Mouse (Mus musculus) midbrain, embryonic 13.5 days (tissue): ENCODE measurements at regions not wholly inside any gene's neighbourhood (a gene's known extent, or its start where the extent isn't known, plus 50 kb on each side); places are given as distances from the start of the nearest gene placed in this dataset.

Experiments used
- ATAC-seq: fragments of 200-750 bp; cut with Nextera tagmentation; 2 replicates; pipeline ENCODE4 v1.8.0; 2017; ENCODE audit warnings: mild to moderate bottlenecking, moderate TSS enrichment, moderate library complexity
- H3K27ac ChIP-seq: fragments of 300-500 bp; sonication (generic); 2 replicates; pipeline ENCODE4 v1.5.1; 2015; ENCODE audit warnings: inconsistent platforms, mild to moderate bottlenecking, moderate library complexity
- H3K27me3 ChIP-seq: fragments of 300-500 bp; sonication (generic); 2 replicates; pipeline ENCODE4 v1.6.1; 2015; ENCODE audit warnings: mild to moderate bottlenecking, inconsistent platforms
- H3K36me3 ChIP-seq: fragments of 300-500 bp; sonication (generic); 2 replicates; pipeline ENCODE4 v1.6.1; 2015; ENCODE audit warnings: mild to moderate bottlenecking, inconsistent platforms
- H3K4me1 ChIP-seq: fragments of 300-500 bp; sonication (generic); replicated peaks from 2 replicates; pipeline ENCODE4 v1.6.1; 2015; ENCODE audit warnings: inconsistent platforms
- H3K4me2 ChIP-seq: fragments of 300-500 bp; sonication (generic); replicated peaks from 2 replicates; pipeline ENCODE4 v1.6.1; 2015; ENCODE audit warnings: moderate library complexity, mild to moderate bottlenecking, inconsistent platforms
- H3K4me3 ChIP-seq: fragments of 300-500 bp; sonication (generic); replicated peaks from 2 replicates; pipeline ENCODE4 v1.5.1; 2015; ENCODE audit warnings: mild to moderate bottlenecking, inconsistent platforms
- H3K9ac ChIP-seq: fragments of 300-500 bp; sonication (generic); replicated peaks from 2 replicates; pipeline ENCODE4 v1.6.1; 2015; ENCODE audit warnings: mild to moderate bottlenecking, inconsistent platforms
- H3K9me3 ChIP-seq: fragments of 300-500 bp; sonication (generic); 2 replicates; pipeline ENCODE4 v1.6.1; 2016; ENCODE audit warnings: mild to moderate bottlenecking, inconsistent platforms
- WGBS: fragments of 180-500 bp; shearing (Covaris S2); methylation state at CpG from one replicate; pipeline ENCODE4 v1.1.7; 2015; 5-methylcytosine and 5-hydroxymethylcytosine counted together

DNA sequence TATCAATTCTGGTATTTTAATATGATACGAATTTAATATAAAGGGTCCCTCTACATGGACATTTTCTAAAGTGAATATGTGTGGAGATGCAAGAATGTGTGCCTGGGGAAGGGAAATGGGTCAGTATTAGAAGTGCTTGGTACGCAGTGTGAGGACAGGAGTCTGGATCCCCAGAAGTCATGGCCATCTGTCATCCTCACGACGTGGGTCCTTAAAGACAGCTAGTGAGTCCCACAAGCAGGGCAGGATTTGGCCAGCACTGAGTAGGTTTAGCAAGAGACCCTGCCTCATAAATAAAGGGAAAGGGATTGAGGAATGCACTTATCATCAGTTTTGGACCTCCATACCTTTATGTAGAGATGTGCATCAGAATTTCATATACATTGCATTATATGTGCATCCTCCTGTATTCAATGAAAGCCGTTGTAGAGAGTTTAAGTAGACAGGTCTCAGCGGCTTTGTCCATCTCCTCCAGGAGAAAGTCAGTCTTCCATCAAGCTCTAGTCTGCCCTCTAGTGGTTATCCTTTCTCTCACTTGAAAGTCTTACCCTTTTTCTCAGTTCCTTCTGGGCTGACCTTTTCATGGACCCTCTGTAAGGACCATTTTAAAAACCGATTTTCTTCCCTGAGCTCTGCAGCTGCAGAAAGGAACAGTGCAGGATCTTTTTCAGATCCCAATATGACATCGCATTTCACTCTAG is 434.0 kb upstream of the Apob start:
- ATAC-seq: no peak
- no peaks in the 10 kb centered on the region for H3K9me3 ChIP-seq
- no peak overlapping the region for H3K4me3 ChIP-seq
- H3K27ac ChIP-seq: no peak overlapping the region
- 54% methylated on average over 8 of the region's 8 CpGs for WGBS
- H3K36me3 ChIP-seq: no peaks in the 10 kb centered on the region
- no peak overlapping the region for H3K9ac ChIP-seq
- H3K27me3 ChIP-seq: no peaks in the 10 kb centered on the region
- H3K4me1 ChIP-seq: no peaks in the 10 kb centered on the region
- H3K4me2 ChIP-seq: no peak overlapping the region

GRCm38 (mm10) chr12:7548759-7549158 is 428.7 kb upstream of the Apob start:
- ATAC-seq: no peak
- Histone ChIP-seq H3K4me2 (no peak overlapping the region), H3K4me3 (no peak overlapping the region), H3K9ac (no peak overlapping the region), H3K36me3 (no peaks in the 10 kb centered on the region), H3K9me3 (no peaks in the 10 kb centered on the region), H3K4me1 (no peaks in the 10 kb centered on the region), H3K27me3 (no peaks in the 10 kb centered on the region), H3K27ac (no peak overlapping the region)
- 79% methylated on average over 1 of the region's 1 CpGs for WGBS

GRCm38 (mm10) chr12:7560245-7560644 is 417.2 kb upstream of the Apob start:
- no peak for ATAC-seq
- H3K36me3 ChIP-seq: no peaks in the 10 kb centered on the region
- WGBS: 86% methylated on average over 1 of the region's 1 CpGs
- no peak overlapping the region for H3K4me3 ChIP-seq
- no peak overlapping the region for H3K27ac ChIP-seq
- H3K27me3 ChIP-seq: no peaks in the 10 kb centered on the region
- H3K9ac ChIP-seq: no peak overlapping the region
- H3K4me1 ChIP-seq: no peaks in the 10 kb centered on the region
- no peak overlapping the region for H3K4me2 ChIP-seq
- H3K9me3 ChIP-seq: no peaks in the 10 kb centered on the region

DNA sequence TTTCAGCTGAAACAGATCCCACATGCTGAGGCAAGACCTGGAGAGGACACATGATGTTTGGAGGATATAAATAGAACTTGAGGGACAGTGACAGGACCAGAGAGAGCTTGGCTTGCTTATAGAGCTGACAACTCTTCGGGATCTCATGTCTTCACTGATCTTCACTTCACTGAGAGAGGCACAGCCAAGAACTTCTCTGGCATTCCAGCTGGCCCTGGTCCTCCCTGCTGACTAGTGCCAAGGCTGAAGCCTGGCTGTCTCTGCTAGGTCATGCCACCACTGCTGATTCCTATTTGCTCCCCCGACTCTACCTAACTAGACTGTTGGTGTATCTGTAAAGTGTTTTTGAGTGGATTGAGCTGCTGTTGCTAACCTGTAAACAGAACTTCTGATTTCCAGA is 401.4 kb upstream of the Apob start:
- no peak for ATAC-seq
- no peaks in the 10 kb centered on the region for H3K27me3 ChIP-seq
- no peaks in the 10 kb centered on the region for H3K36me3 ChIP-seq
- H3K4me3 ChIP-seq: no peak overlapping the region
- H3K4me2 ChIP-seq: no peak overlapping the region
- no peak overlapping the region for H3K9ac ChIP-seq
- H3K27ac ChIP-seq: no peak overlapping the region
- H3K4me1 ChIP-seq: no peaks in the 10 kb centered on the region
- H3K9me3 ChIP-seq: no peaks in the 10 kb centered on the region
- WGBS: 97% methylated on average over 2 of the region's 2 CpGs

DNA sequence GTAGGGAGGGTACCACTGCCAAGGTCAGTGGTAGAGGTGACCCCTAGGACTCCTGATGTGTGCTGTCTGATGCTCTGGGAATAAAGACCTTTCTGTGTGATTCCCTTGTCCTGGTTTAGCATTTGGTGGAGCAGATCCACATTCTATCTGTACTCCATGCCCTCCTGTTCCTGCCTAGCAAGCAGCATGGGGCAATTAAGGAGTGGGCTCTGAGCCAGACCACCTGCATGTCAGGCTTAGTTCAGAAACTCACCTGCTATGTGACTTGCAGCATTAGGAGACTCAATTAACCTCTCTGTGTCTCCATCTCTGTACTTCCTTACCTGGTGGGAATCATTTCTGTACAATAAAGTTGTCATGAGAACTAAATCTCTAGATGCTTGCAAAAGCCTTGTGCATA is 389.9 kb upstream of the Apob start:
- Histone ChIP-seq H3K4me1 (no peaks in the 10 kb centered on the region), H3K4me3 (no peak overlapping the region), H3K9ac (no peak overlapping the region), H3K27me3 (no peaks in the 10 kb centered on the region), H3K9me3 (no peaks in the 10 kb centered on the region), H3K27ac (no peak overlapping the region), H3K4me2 (no peak overlapping the region), H3K36me3 (no peaks in the 10 kb centered on the region)
- no peak for ATAC-seq

DNA sequence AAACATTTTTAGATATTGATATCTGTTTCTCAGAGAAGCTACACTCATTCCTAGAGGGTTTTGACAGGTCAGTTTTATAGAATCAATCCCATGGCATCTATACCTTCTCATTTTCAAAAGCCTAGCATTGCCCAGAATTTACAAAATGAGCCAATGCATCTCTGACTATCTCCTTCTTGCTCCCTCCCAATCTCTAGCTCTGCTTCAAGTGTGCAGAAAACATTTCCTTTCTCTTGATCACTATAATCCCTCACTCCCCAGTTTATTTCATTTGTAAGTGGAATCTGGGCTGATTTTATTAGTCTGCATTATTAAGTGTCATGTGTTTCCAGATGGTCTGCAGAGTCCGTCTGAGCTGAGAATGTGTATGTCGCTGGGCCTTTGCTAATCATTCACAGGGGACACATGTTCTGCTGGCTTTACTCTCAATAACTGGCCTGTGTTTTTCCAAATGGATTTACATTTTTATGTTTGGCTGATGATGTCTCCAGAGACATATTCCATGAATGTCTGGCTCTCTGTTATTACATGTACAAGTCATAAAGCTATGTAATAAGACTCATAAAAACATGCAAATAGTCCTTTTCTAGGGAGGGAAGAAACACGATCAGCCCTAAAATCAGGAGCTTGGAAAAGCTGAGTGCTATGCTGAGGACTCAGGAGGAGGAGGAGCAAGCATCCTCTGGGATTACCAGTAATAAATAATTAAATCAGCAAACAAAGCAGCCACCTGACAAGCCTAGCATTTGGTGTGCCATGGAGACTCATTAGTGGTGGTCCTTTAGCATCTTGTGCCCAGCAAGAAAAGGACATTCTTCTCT is 366.0 kb upstream of the Apob start:
- H3K4me2 ChIP-seq: no peak overlapping the region
- no peaks in the 10 kb centered on the region for H3K27me3 ChIP-seq
- no peak overlapping the region for H3K4me3 ChIP-seq
- WGBS: 46% methylated on average over 3 of the region's 3 CpGs
- H3K9me3 ChIP-seq: no peaks in the 10 kb centered on the region
- H3K9ac ChIP-seq: no peak overlapping the region
- H3K36me3 ChIP-seq: no peaks in the 10 kb centered on the region
- peaks cover 3% of the 10 kb centered on the region; the same call in 1 of the 2 replicates for H3K4me1 ChIP-seq
- ATAC-seq: peak; percentile 80
- peak overlapping the region; percentile 53 for H3K27ac ChIP-seq

DNA sequence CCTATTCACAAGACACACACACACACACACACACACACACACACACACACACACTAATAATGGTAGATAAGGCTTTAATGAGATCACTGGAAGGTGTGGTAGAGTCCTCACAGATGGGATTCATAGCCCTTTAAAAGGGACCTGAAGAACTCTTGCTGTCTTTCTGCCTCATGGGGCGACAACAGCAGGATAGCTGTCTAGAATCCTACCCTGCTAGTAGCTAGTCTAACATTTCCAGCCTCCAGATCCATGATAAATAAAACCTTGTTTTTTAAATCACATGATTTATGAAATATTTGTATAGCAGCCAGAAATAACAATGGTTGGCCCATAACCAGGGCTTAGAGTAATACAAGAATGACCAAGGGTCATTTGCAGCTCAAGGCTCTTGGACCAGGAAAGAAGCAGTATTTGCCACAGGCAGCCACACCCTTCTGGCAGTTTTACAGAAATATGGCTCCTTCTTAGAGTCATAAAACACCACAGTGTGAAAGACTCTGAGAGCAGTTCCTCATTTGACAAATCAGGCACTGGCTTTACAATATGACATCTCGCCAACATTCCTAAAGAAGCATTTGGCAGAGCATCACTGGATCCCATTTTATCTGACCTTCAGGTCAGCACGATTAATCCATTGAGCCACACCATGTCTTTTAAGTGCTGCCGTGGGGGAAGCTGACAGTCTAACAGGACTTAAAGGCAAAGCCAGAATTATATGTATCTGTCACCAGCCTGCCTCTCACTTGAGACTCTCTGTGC is 340.9 kb upstream of the Apob start:
- Histone ChIP-seq H3K36me3 (no peaks in the 10 kb centered on the region), H3K9ac (no peak overlapping the region), H3K9me3 (no peaks in the 10 kb centered on the region), H3K27ac (no peak overlapping the region), H3K27me3 (no peaks in the 10 kb centered on the region), H3K4me1 (no peaks in the 10 kb centered on the region), H3K4me2 (no peak overlapping the region), H3K4me3 (no peak overlapping the region)
- no peak for ATAC-seq
- WGBS: 79% methylated on average over 4 of the region's 4 CpGs

DNA sequence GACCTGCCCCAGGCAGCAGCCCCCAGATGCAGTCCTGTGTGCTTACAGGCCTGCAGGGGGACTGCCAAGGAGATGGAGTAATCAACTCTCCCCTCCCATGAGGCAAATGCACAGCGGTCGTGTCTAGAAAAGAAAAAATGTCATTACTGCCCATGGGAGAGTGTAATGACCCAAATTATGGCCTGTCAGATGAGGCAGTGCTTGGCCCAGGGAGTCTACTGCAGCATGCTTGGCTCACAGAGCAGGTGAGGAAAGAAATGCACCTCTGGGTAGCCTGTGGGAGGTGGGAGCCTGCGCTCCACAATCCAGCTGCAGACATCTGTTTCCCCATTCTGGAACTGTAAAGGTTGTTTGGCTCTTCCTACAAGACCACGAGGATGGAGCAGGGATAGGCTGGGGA is 339.8 kb upstream of the Apob start:
- no peak overlapping the region for H3K4me2 ChIP-seq
- H3K4me1 ChIP-seq: no peaks in the 10 kb centered on the region
- no peaks in the 10 kb centered on the region for H3K9me3 ChIP-seq
- no peaks in the 10 kb centered on the region for H3K36me3 ChIP-seq
- ATAC-seq: no peak
- no peaks in the 10 kb centered on the region for H3K27me3 ChIP-seq
- WGBS: 76% methylated on average over 4 of the region's 4 CpGs
- H3K9ac ChIP-seq: no peak overlapping the region
- H3K27ac ChIP-seq: no peak overlapping the region
- H3K4me3 ChIP-seq: no peak overlapping the region

GRCm38 (mm10) chr12:7650851-7651250 is 326.6 kb upstream of the Apob start:
- no peaks in the 10 kb centered on the region for H3K27me3 ChIP-seq
- no peaks in the 10 kb centered on the region for H3K9me3 ChIP-seq
- no peaks in the 10 kb centered on the region for H3K4me1 ChIP-seq
- no peak overlapping the region for H3K27ac ChIP-seq
- H3K4me2 ChIP-seq: no peak overlapping the region
- H3K9ac ChIP-seq: no peak overlapping the region
- H3K4me3 ChIP-seq: no peak overlapping the region
- no peak for ATAC-seq
- no peaks in the 10 kb centered on the region for H3K36me3 ChIP-seq
- WGBS: 89% methylated on average over 3 of the region's 3 CpGs

DNA sequence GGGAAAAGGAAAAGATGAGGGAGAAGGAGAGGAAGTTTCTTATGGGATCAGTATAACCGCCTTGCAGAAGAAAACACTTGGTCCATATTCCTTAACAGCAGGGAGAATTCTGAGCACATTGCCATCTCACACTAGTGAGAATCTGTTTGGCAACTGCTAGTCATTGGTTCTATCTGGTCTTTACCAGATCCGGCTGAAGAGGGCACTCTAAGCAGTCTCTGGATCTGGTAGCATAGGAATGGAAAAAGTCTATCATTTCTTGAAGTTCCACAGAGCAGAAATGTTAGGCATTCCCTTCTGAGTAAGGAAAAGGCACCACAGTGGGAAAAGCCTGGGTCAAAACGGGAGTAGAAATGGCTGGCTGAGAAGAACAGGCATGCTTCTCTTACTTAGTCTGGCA is 315.4 kb upstream of the Apob start:
- no peak overlapping the region for H3K4me2 ChIP-seq
- no peaks in the 10 kb centered on the region for H3K36me3 ChIP-seq
- no peaks in the 10 kb centered on the region for H3K27me3 ChIP-seq
- no peak overlapping the region for H3K9ac ChIP-seq
- no peak for ATAC-seq
- H3K4me3 ChIP-seq: no peak overlapping the region
- no peak overlapping the region for H3K27ac ChIP-seq
- H3K4me1 ChIP-seq: no peaks in the 10 kb centered on the region
- 55% methylated on average over 3 of the region's 3 CpGs for WGBS
- H3K9me3 ChIP-seq: no peaks in the 10 kb centered on the region

DNA sequence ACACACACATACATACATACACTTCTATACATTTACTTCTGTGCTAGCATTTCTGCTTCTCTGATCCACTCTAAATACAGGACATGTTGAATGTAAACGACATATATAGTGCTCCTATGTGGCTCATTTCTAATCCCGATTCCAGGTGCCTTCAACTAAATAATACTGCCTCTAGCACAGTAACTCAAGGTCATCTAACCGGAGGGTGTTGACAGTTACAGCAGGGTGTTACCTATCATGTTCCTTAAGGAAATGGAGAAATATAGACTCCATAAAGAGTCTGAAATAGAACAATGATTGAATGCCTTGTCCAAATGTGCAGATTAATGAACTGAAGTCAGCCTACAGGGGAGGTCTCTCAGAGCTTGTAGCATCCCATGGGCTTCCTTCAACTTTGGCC is 307.3 kb upstream of the Apob start:
- no peak for ATAC-seq
- 84% methylated on average over 3 of the region's 3 CpGs for WGBS

DNA sequence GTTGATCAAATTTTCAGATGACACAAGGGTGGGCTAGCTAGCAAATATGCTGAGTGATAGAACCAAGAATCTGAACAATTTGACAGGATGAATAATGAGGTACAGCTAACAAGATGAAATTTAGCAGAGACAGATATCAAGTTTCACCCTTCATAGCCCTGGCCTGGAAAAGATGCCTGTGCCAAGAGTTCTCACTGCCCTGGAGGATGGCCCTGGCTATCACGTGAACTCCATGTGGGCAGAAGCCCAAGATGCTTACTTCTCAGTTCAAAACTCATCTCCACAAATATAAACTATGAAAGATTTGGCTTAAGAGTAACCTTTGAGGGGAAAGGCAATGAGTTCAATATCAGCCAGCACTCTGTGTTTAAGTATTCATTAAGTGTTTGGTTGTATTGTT is 306.9 kb upstream of the Apob start:
- Histone ChIP-seq H3K9ac (no peak overlapping the region), H3K27me3 (no peaks in the 10 kb centered on the region), H3K36me3 (no peaks in the 10 kb centered on the region), H3K4me2 (no peak overlapping the region), H3K9me3 (no peaks in the 10 kb centered on the region), H3K4me3 (no peak overlapping the region), H3K27ac (no peak overlapping the region), H3K4me1 (no peaks in the 10 kb centered on the region)
- 85% methylated on average over 1 of the region's 1 CpGs for WGBS
- ATAC-seq: no peak

More for the DNA sequence above, 307.3 kb upstream of the Apob start:
- Histone ChIP-seq H3K27me3 (no peaks in the 10 kb centered on the region), H3K27ac (no peak overlapping the region), H3K9ac (no peak overlapping the region), H3K4me3 (no peak overlapping the region), H3K9me3 (no peaks in the 10 kb centered on the region), H3K4me1 (no peaks in the 10 kb centered on the region), H3K36me3 (no peaks in the 10 kb centered on the region), H3K4me2 (no peak overlapping the region)
